Mouse (Mus musculus): ENCODE data around the gene Dnah10. TPM values are rescaled to one million over a fixed set of nuclear protein-coding genes. Genes with fewer than 3 reads are reported as not detected.

Dnah10 gene
- polyA plus RNA-seq, 1 experiment: 0.02 TPM

DNA sequence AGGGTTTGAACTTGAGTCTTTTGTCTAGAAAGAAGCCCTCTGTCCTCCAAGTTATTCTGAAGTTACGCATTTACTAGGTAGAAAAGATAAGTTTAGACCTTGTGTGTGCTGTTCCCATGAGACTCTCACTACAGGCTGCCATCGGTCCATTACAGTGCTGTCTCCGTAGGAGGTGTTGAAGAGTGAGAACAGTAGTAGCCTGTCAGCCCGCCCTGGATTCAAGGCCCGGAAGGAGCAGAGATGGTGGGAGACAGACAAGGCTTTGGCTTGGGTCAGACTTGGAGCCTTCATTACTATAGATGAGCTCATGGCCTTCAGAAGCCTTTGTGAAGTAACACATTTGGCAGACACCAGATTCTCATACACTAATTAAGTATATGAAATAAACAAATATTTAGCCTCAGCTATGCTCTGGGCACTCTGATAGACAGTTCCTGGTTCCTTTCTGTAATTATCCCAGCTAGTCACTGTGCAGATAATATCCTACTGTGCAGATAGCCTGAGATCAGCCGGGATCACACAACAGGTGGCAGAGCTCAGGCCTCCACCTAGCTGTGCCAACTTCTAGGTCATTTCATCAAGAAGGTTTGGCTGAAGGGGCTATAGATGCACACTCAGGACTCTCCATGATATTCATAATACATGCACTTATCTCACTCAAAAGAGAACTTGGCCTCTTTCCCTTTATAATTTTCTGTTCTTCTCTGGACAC lies 149.2 kb downstream of the Dnah10 start:
- no peak for TF ChIP-seq CTCF (IDR thresholded peaks at IDR 0.05; ENCODE audit: extremely low read depth, insufficient read depth, insufficient read length, insufficient replicate concordance)
- TF ChIP-seq POLR2A (IDR thresholded peaks at IDR 0.05; ENCODE audit: low read depth, low read length): no peak
- Histone ChIP-seq H3K36me3 (ENCODE audit: control insufficient read depth, insufficient read depth, low read length) (no peaks in the 10 kb centered on the region), H3K27me3 (ENCODE audit: control insufficient read depth, insufficient read depth, low read length) (no peaks in the 10 kb centered on the region), H3K4me1 (ENCODE audit: control insufficient read depth, insufficient read depth, insufficient read length) (no peaks in the 10 kb centered on the region; the same call in 1 of the 2 replicates), H3K27ac (ENCODE audit: insufficient read depth, low read length) (no peak overlapping the region), H3K4me3 (ENCODE audit: extremely low read depth, insufficient read depth, insufficient read length) (no peak overlapping the region)
- 97% methylated on average over 6 of the region's 6 CpGs for WGBS
- no peak for DNase-seq (ENCODE audit: low read depth in 1 of 2, low spot score in 2 of 2)

DNA sequence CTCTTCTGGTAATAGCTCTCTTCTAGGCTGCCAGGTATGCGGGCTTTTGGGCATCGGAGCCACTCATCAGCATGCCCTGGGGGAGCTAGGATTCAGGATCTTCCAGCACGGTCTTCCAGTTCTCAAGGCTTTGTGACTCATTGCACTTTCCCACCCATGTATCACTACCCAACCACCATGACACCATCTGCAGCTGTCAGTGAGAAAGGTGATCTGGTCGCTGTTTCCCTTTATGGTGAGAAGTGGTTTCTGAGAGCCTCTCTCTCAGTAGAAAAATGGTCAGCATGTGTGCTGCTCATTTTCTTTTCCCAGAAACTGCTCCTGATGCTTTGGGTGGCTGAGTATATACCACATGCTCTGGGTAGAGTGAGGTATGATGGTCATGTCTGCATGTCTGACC lies 154.4 kb downstream of the Dnah10 start:
- no peak for DNase-seq (ENCODE audit: low read depth in 1 of 2, low spot score in 2 of 2)
- TF ChIP-seq CTCF (IDR thresholded peaks at IDR 0.05; ENCODE audit: extremely low read depth, insufficient read depth, insufficient read length, insufficient replicate concordance) (no peak), POLR2A (IDR thresholded peaks at IDR 0.05; ENCODE audit: low read depth, low read length) (no peak)
- H3K36me3 ChIP-seq (ENCODE audit: control insufficient read depth, insufficient read depth, low read length): no peaks in the 10 kb centered on the region
- WGBS: 86% methylated on average over 4 of the region's 4 CpGs
- no peak overlapping the region for H3K27ac ChIP-seq (ENCODE audit: insufficient read depth, low read length)
- H3K4me1 ChIP-seq (ENCODE audit: control insufficient read depth, insufficient read depth, insufficient read length): no peaks in the 10 kb centered on the region
- H3K4me3 ChIP-seq (ENCODE audit: extremely low read depth, insufficient read depth, insufficient read length): no peak overlapping the region
- H3K27me3 ChIP-seq (ENCODE audit: control insufficient read depth, insufficient read depth, low read length): no peaks in the 10 kb centered on the region

DNA sequence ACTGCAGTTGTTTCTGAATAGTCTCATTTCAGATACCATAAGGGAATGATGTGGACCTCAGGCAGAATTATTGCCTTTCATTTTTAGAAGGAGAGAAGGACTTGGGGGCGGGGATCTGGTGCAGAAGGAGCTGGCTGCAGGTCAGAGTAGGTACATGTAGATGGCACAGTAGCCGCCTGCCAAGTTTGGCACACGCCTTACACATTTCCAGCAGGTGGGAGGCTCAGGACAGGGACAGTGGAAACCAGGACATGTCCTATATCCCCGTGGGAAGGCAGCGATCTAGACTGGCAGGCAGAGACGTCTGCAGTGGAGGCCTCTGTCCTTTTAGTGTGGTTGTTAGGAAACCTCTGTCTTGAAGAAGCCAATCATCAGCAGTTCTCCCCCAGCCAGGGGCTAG lies 154.9 kb downstream of the Dnah10 start:
- 92% methylated on average over 6 of the region's 6 CpGs for WGBS
- no peaks in the 10 kb centered on the region for H3K27me3 ChIP-seq (ENCODE audit: control insufficient read depth, insufficient read depth, low read length)
- TF ChIP-seq CTCF (IDR thresholded peaks at IDR 0.05; ENCODE audit: extremely low read depth, insufficient read depth, insufficient read length, insufficient replicate concordance): no peak
- no peak for TF ChIP-seq POLR2A (IDR thresholded peaks at IDR 0.05; ENCODE audit: low read depth, low read length)
- no peak for DNase-seq (ENCODE audit: low read depth in 1 of 2, low spot score in 2 of 2)
- no peak overlapping the region for H3K4me3 ChIP-seq (ENCODE audit: extremely low read depth, insufficient read depth, insufficient read length)
- peaks cover under 1% of the 10 kb centered on the region; the same call in 1 of the 2 replicates for H3K36me3 ChIP-seq (ENCODE audit: control insufficient read depth, insufficient read depth, low read length)
- H3K27ac ChIP-seq (ENCODE audit: insufficient read depth, low read length): no peak overlapping the region
- no peaks in the 10 kb centered on the region for H3K4me1 ChIP-seq (ENCODE audit: control insufficient read depth, insufficient read depth, insufficient read length)

DNA sequence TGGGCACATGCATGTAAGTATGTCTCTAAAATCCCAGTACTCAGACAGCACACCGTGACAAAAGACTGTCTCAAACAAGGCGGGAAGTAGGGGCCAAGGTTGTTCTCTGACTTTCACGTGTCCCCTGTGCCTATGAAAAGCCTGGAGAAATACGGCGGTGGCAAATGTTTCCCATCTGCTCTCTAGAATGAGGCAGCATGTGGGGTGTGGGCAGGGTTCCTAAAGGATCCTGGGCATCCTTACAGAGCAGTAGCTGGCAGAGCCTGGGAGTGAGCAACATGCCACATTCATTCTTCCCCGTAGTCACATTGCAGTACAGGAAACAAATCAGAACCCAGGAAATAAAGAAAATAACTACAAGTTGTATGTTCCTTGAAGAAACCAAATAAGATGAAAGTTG lies 159.0 kb downstream of the Dnah10 start:
- Histone ChIP-seq H3K27me3 (ENCODE audit: control insufficient read depth, insufficient read depth, low read length) (no peaks in the 10 kb centered on the region), H3K27ac (ENCODE audit: insufficient read depth, low read length) (no peak overlapping the region), H3K36me3 (ENCODE audit: control insufficient read depth, insufficient read depth, low read length) (peaks cover 12% of the 10 kb centered on the region), H3K4me3 (ENCODE audit: extremely low read depth, insufficient read depth, insufficient read length) (no peak overlapping the region), H3K4me1 (ENCODE audit: control insufficient read depth, insufficient read depth, insufficient read length) (no peaks in the 10 kb centered on the region)
- WGBS: 93% methylated on average over 6 of the region's 6 CpGs
- no peak for TF ChIP-seq CTCF (IDR thresholded peaks at IDR 0.05; ENCODE audit: extremely low read depth, insufficient read depth, insufficient read length, insufficient replicate concordance)
- no peak for TF ChIP-seq POLR2A (IDR thresholded peaks at IDR 0.05; ENCODE audit: low read depth, low read length)
- no peak for DNase-seq (ENCODE audit: low read depth in 1 of 2, low spot score in 2 of 2)

Other genes starting within 250 kb of the Dnah10 start
- 39.4 and 42.7 TPM in 2 replicates for gene Rilpl2, start 246.7 kb upstream of the Dnah10 start, polyA plus RNA-seq (2012; rRNA removed)
- gene Snrnp35, start 242.0 kb upstream of the Dnah10 start, polyA plus RNA-seq (2012; rRNA removed): 1.5 and 1.7 TPM in 2 replicates
- gene Rilpl1, start 193.7 kb upstream of the Dnah10 start, polyA plus RNA-seq (2012; rRNA removed): 3.6 TPM in 2 replicates
- 54.2 and 96.7 TPM in 2 replicates for gene Tmed2, start 184.4 kb upstream of the Dnah10 start, polyA plus RNA-seq (2012; rRNA removed)
- gene Ddx55, start 172.2 kb upstream of the Dnah10 start, polyA plus RNA-seq (2012; rRNA removed): 17.0 and 19.1 TPM in 2 replicates
- 9.8 and 11.6 TPM in 2 replicates for gene Eif2b1, start 146.0 kb upstream of the Dnah10 start, polyA plus RNA-seq (2012; rRNA removed)
- gene Gtf2h3, start 145.9 kb upstream of the Dnah10 start, polyA plus RNA-seq (2012; rRNA removed): 25.9 and 29.4 TPM in 2 replicates
- 35.7 and 36.2 TPM in 2 replicates for gene Atp6v0a2, start 96.5 kb upstream of the Dnah10 start, polyA plus RNA-seq (2012; rRNA removed)
- gene Ccdc92, start 137.3 kb downstream of the Dnah10 start, polyA plus RNA-seq (2012; rRNA removed): 4.9 and 6.0 TPM in 2 replicates
- gene Zfp664, start 137.6 kb downstream of the Dnah10 start, polyA plus RNA-seq (2012; rRNA removed): 7.9 and 10.1 TPM in 2 replicates